Mouse (Mus musculus) ES-Bruce4 (cell line): ENCODE data around the gene Gmps.

Source experiments
- CTCF ChIP-seq: IDR thresholded peaks from one replicate; pipeline ENCODE4 v1.8.1; 2011; ENCODE audit warnings: low read depth, low read length
- EP300 ChIP-seq: IDR thresholded peaks from 2 replicates; pipeline ENCODE4 v1.6.1; 2011; ENCODE audit warnings: low read depth, low read length; ENCODE audit not compliant: insufficient read depth
- POLR2A ChIP-seq: IDR thresholded peaks from one replicate; pipeline ENCODE4 v1.8.1; 2011; ENCODE audit warnings: low read length; ENCODE audit not compliant: insufficient read depth

DNA sequence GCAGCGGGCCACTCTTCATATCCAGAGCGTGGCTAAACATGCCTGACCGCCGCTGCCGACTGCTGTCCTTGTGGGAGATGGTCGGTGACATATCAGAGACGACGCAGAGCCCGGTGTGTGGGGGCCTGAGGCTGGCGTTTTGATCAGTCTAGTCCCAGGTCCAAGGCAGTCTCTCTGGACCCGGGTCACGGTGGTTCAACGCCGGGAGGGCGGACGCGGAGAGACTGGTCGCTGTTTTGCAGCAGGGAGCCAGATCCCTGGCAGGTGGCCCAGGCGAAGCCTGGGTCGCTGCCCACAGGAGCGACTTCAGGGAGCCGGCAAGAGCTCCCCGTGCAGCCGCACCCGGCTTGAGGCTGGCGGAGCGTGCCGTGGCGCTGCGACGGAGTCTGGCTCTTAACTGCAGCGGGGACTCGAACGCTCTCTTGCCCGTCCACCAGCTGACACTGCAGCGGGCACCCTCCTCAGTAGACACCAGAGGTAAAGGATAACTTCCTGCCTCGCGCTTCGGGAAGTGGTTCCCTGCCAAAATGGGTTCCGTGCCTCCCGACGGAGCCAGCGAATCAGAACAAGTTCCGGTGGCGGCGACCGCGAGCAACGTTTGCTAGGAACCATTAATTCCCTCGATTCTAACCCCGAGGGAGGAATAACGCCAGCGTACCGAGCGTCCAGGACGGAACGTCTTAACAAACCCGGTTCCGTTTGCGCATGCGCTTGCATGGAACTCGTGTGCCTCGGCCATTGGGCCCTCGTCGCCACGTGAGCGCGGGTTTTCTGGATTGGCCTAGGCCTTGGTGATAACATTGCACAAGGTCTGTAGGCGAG, 11.6 kb upstream of the Gmps start, which contains the start of gene Slc33a1:
- TF ChIP-seq CTCF (no peak), POLR2A (peak; percentile 28), EP300 (peak; percentile 56; the same call in 1 of the 2 replicates)
